Mouse (Mus musculus): ENCODE data around the gene Ssh2. TPM values are rescaled to one million over a fixed set of nuclear protein-coding genes. Genes with fewer than 3 reads are reported as not detected.

The Ssh2 gene
- total RNA-seq, 1 experiment = 7.7 TPM

DNA sequence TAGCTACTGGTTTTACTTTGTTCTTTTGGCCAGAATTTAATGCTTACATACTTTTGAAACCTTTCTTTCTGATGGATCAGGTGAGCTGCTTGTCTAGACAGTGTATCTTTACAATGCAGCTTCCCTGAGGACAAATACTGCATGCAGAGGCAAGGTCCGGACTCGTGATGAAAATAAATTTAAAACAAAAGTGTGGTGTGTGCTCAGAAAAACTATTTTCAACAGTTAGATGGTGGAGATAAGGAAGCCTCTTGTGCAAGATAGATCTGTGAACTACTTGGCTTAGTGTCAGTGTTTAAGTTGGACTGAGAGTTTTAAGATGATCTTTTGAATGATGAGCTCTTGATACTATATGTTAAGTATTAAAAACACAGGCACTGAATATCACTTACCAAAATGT lies 186.4 kb downstream of the Ssh2 start:
- Histone ChIP-seq H3K36me3 (ENCODE audit: control insufficient read depth, insufficient read depth, low read length, poor library complexity, severe bottlenecking) (no peaks in the 10 kb centered on the region), H3K4me3 (ENCODE audit: insufficient read depth in 1 of 2, low read depth in 1 of 2, low read length in 2 of 2, poor library complexity in 1 of 2, severe bottlenecking in 1 of 2) (no peak overlapping the region), H3K27ac (ENCODE audit: insufficient read depth, low read depth, low read length, poor library complexity, severe bottlenecking) (no peak overlapping the region), H3K4me1 (ENCODE audit: control insufficient read depth in 2 of 2, insufficient read depth in 2 of 2, low read length in 2 of 2, poor library complexity in 1 of 2) (no peaks in the 10 kb centered on the region), H3K9me3 (ENCODE audit: control insufficient read depth, insufficient read depth, low read depth, low read length) (no peaks in the 10 kb centered on the region), H3K9ac (ENCODE audit: insufficient read depth, low read depth, low read length, poor library complexity, severe bottlenecking) (no peak overlapping the region)
- TF ChIP-seq CHD2 (IDR thresholded peaks at IDR 0.05; ENCODE audit: low read depth, low read length) = no peak
- no peak for TF ChIP-seq ZC3H11A (IDR thresholded peaks at IDR 0.05; ENCODE audit: borderline replicate concordance, low read depth, low read length)
- TF ChIP-seq ZNF384 (IDR thresholded peaks at IDR 0.05; ENCODE audit: low read depth, low read length) = no peak
- TF ChIP-seq MAFK (IDR thresholded peaks at IDR 0.05; ENCODE audit: insufficient read depth, low read depth, low read length) = no peak
- in situ Hi-C loops (cut with MboI; ENCODE audit: low sequenced_read_pairs in 2 of 2, unreplicated experiment in 2 of 2) = no loop called here
- DNase-seq (ENCODE audit: low read depth, low spot score) = no peak

DNA sequence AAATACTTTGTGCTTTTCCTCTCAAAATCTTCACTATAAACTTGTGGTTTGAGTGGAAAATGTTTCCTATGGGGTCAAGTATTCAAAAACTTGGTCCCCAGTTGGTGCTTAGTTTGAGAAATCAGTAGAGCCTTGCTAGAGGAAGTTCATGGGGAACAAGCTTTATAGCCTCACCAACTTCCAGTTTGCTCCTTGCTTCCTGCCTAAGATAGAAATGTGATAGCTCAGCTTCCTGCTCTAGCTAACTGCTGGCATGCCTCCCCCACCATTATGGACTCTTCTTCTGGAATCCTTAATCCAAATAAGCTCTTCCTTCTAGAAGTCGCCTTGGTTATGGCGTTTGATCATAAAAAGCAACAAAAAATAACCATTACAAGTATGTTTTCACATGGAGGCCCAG lies 190.2 kb downstream of the Ssh2 start:
- TF ChIP-seq ZC3H11A (IDR thresholded peaks at IDR 0.05; ENCODE audit: borderline replicate concordance, low read depth, low read length) (no peak), ZNF384 (IDR thresholded peaks at IDR 0.05; ENCODE audit: low read depth, low read length) (no peak), MAFK (IDR thresholded peaks at IDR 0.05; ENCODE audit: insufficient read depth, low read depth, low read length) (no peak), HCFC1 (IDR thresholded peaks at IDR 0.05; ENCODE audit: borderline replicate concordance, insufficient read depth, low read length) (no peak), CHD2 (IDR thresholded peaks at IDR 0.05; ENCODE audit: low read depth, low read length) (no peak)
- Histone ChIP-seq H3K9me3 (ENCODE audit: control insufficient read depth, insufficient read depth, low read depth, low read length) (no peaks in the 10 kb centered on the region), H3K4me1 (ENCODE audit: control insufficient read depth in 2 of 2, insufficient read depth in 2 of 2, low read length in 2 of 2, poor library complexity in 1 of 2) (no peaks in the 10 kb centered on the region), H3K36me3 (ENCODE audit: control insufficient read depth, insufficient read depth, low read length, poor library complexity, severe bottlenecking) (no peaks in the 10 kb centered on the region), H3K9ac (ENCODE audit: insufficient read depth, low read depth, low read length, poor library complexity, severe bottlenecking) (no peak overlapping the region), H3K4me3 (ENCODE audit: insufficient read depth in 1 of 2, low read depth in 1 of 2, low read length in 2 of 2, poor library complexity in 1 of 2, severe bottlenecking in 1 of 2) (no peak overlapping the region), H3K27ac (ENCODE audit: insufficient read depth, low read depth, low read length, poor library complexity, severe bottlenecking) (no peak overlapping the region)
- in situ Hi-C loops (cut with MboI; ENCODE audit: low sequenced_read_pairs in 2 of 2, unreplicated experiment in 2 of 2) = no loop called here
- DNase-seq (ENCODE audit: low read depth, low spot score) = no peak

DNA sequence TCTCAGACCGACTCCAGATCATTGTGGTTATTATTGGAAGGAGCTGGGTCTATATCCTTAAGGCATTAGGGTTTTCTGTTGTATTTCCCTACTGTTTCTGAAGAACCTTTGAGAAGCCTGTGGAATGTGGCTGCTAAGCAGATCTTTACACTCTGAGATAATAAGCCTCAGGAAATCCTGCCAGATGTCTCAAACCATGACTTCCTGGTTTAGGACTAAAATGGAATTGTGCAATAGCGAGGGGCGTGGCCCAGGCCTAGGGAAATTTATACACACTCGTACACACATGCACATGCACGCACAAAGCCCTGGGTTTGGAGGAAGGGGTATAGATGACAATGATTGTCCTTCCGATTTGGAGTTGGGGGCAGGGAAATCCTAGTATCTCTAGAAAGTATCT lies 193.8 kb downstream of the Ssh2 start:
- no peaks in the 10 kb centered on the region for H3K36me3 ChIP-seq (ENCODE audit: control insufficient read depth, insufficient read depth, low read length, poor library complexity, severe bottlenecking)
- no peak overlapping the region for H3K9ac ChIP-seq (ENCODE audit: insufficient read depth, low read depth, low read length, poor library complexity, severe bottlenecking)
- H3K27ac ChIP-seq (ENCODE audit: insufficient read depth, low read depth, low read length, poor library complexity, severe bottlenecking) = no peak overlapping the region
- no peak overlapping the region for H3K4me3 ChIP-seq (ENCODE audit: insufficient read depth in 1 of 2, low read depth in 1 of 2, low read length in 2 of 2, poor library complexity in 1 of 2, severe bottlenecking in 1 of 2)
- no peak for DNase-seq (ENCODE audit: low read depth, low spot score)
- no peaks in the 10 kb centered on the region for H3K4me1 ChIP-seq (ENCODE audit: control insufficient read depth in 2 of 2, insufficient read depth in 2 of 2, low read length in 2 of 2, poor library complexity in 1 of 2)
- no peak for TF ChIP-seq HCFC1 (IDR thresholded peaks at IDR 0.05; ENCODE audit: borderline replicate concordance, insufficient read depth, low read length)
- no peak for TF ChIP-seq ZC3H11A (IDR thresholded peaks at IDR 0.05; ENCODE audit: borderline replicate concordance, low read depth, low read length)
- TF ChIP-seq MAFK (IDR thresholded peaks at IDR 0.05; ENCODE audit: insufficient read depth, low read depth, low read length) = no peak
- no peak for TF ChIP-seq CHD2 (IDR thresholded peaks at IDR 0.05; ENCODE audit: low read depth, low read length)
- no peak for TF ChIP-seq ZNF384 (IDR thresholded peaks at IDR 0.05; ENCODE audit: low read depth, low read length)
- in situ Hi-C loops (cut with MboI; ENCODE audit: low sequenced_read_pairs in 2 of 2, unreplicated experiment in 2 of 2) = no loop called here
- H3K9me3 ChIP-seq (ENCODE audit: control insufficient read depth, insufficient read depth, low read depth, low read length) = no peaks in the 10 kb centered on the region

DNA sequence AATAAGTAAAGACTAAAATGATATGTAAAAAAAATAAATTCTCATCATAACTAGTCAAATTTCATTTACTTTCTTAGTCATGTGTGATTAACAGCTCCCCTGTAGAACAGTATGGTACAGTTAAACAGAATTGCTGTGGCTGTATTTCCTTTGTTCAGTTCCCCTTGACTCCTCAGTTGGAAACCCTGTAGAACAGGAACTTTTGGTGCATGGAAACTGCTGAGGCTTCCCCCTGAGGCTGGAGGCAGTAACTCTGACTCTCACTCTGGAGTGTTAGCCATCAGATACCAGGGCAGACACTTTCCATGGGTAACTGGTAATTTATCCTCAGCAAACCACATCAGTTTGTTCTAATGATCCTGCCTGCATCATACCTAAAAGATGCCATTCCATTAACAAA lies 195.2 kb downstream of the Ssh2 start:
- TF ChIP-seq MAFK (IDR thresholded peaks at IDR 0.05; ENCODE audit: insufficient read depth, low read depth, low read length) = no peak
- TF ChIP-seq ZNF384 (IDR thresholded peaks at IDR 0.05; ENCODE audit: low read depth, low read length) = no peak
- no peak for TF ChIP-seq CHD2 (IDR thresholded peaks at IDR 0.05; ENCODE audit: low read depth, low read length)
- TF ChIP-seq ZC3H11A (IDR thresholded peaks at IDR 0.05; ENCODE audit: borderline replicate concordance, low read depth, low read length) = no peak
- no peak for TF ChIP-seq HCFC1 (IDR thresholded peaks at IDR 0.05; ENCODE audit: borderline replicate concordance, insufficient read depth, low read length)
- no peak overlapping the region for H3K9ac ChIP-seq (ENCODE audit: insufficient read depth, low read depth, low read length, poor library complexity, severe bottlenecking)
- in situ Hi-C loops (cut with MboI; ENCODE audit: low sequenced_read_pairs in 2 of 2, unreplicated experiment in 2 of 2) = no loop called here
- no peak overlapping the region for H3K4me3 ChIP-seq (ENCODE audit: insufficient read depth in 1 of 2, low read depth in 1 of 2, low read length in 2 of 2, poor library complexity in 1 of 2, severe bottlenecking in 1 of 2)
- no peaks in the 10 kb centered on the region for H3K36me3 ChIP-seq (ENCODE audit: control insufficient read depth, insufficient read depth, low read length, poor library complexity, severe bottlenecking)
- no peak overlapping the region for H3K27ac ChIP-seq (ENCODE audit: insufficient read depth, low read depth, low read length, poor library complexity, severe bottlenecking)
- no peak for DNase-seq (ENCODE audit: low read depth, low spot score)
- H3K9me3 ChIP-seq (ENCODE audit: control insufficient read depth, insufficient read depth, low read depth, low read length) = no peaks in the 10 kb centered on the region
- no peaks in the 10 kb centered on the region for H3K4me1 ChIP-seq (ENCODE audit: control insufficient read depth in 2 of 2, insufficient read depth in 2 of 2, low read length in 2 of 2, poor library complexity in 1 of 2)

Measured in ES-E14 (cell line).